Mouse (Mus musculus) midbrain, postnatal 0 days (tissue): ENCODE measurements around the gene Zfp414. TPM values are rescaled to one million over a fixed set of nuclear protein-coding genes. Genes with fewer than 3 reads are reported as not detected.
"Not testable (repeated sequence)": the region's sequence is repeated elsewhere in the genome, so short reads cannot be mapped to it uniquely, and the experiment has no call there.

Experiments used
- ATAC-seq: fragments of 200-750 bp; cut with Nextera tagmentation; 2 replicates; pipeline ENCODE4 v1.8.0; 2017; ENCODE audit warnings: moderate number of reproducible peaks, mild to moderate bottlenecking, moderate TSS enrichment, moderate library complexity; ENCODE audit not compliant: low FRiP score
- DNase-seq: peaks from one replicate; pipeline ENCODE4 v3.0.0-alpha.2; 2015; ENCODE audit warnings: low spot score
- H3K27ac ChIP-seq: fragments of 300-500 bp; sonication (generic); 2 replicates; pipeline ENCODE4 v1.5.1; 2014; ENCODE audit warnings: low read depth, mild to moderate bottlenecking, low read length, mixed read lengths
- H3K27me3 ChIP-seq: fragments of 300-500 bp; sonication (generic); 2 replicates; pipeline ENCODE4 v1.6.1; 2014; ENCODE audit warnings: low read length, control low read depth, mixed read lengths; ENCODE audit not compliant: insufficient read depth
- H3K36me3 ChIP-seq: fragments of 300-500 bp; sonication (generic); 2 replicates; pipeline ENCODE4 v1.6.1; 2014; ENCODE audit warnings: low read length, control low read depth, mixed read lengths; ENCODE audit not compliant: insufficient read depth
- H3K4me1 ChIP-seq: fragments of 300-500 bp; sonication (generic); 2 replicates; pipeline ENCODE4 v1.6.1; 2014; ENCODE audit warnings: mild to moderate bottlenecking, control low read depth, antibody characterized with exemption, low read length, mixed read lengths; ENCODE audit not compliant: insufficient read depth
- H3K4me2 ChIP-seq: fragments of 300-500 bp; sonication (generic); 2 replicates; pipeline ENCODE4 v1.6.1; 2014; ENCODE audit warnings: low read depth, mild to moderate bottlenecking, low read length, mixed read lengths; ENCODE audit not compliant: poor library complexity, severe bottlenecking
- H3K4me3 ChIP-seq: fragments of 300-500 bp; sonication (generic); 2 replicates; pipeline ENCODE4 v1.5.1; 2014; ENCODE audit warnings: low read depth, mild to moderate bottlenecking, low read length, moderate library complexity
- H3K9ac ChIP-seq: fragments of 300-500 bp; sonication (generic); replicated peaks from 2 replicates; pipeline ENCODE4 v1.6.1; 2014; ENCODE audit warnings: mild to moderate bottlenecking, low read length, moderate library complexity, mixed read lengths; ENCODE audit not compliant: poor library complexity, severe bottlenecking
- H3K9me3 ChIP-seq: fragments of 300-500 bp; sonication (generic); 2 replicates; pipeline ENCODE4 v1.6.1; 2016; ENCODE audit warnings: low read length, control low read depth
- CTCF ChIP-seq: IDR thresholded peaks from 2 replicates; pipeline ENCODE4 v1.5.1; 2016; ENCODE audit warnings: antibody characterized with exemption, mild to moderate bottlenecking
- WGBS: fragments of 180-500 bp; shearing (Covaris S2); extraction: QIAGEN DNeasy Blood & Tissue Kit; methylation state at CpG from one replicate; pipeline ENCODE4 v1.1.7; 2014; 5-methylcytosine and 5-hydroxymethylcytosine counted together
- polyA plus RNA-seq: library from polyadenylated mRNA; unstranded; fragments of >200 nt; fragmentation: Nextera tagmentation; extraction: Ambion mirVana; gene quantifications from 2 replicates; pipeline ENCODE4 v1.2.1, GENCODE M21; 2015
- total RNA-seq: library from RNA; depleted of rRNA; stranded (reverse); fragments of >200 nt; gene quantifications from 2 replicates; pipeline ENCODE4 v1.2.3, GENCODE M21; 2014

Gene Zfp414
- total and polyA plus RNA-seq, 2 experiments from 2014 or later, result 58.8 to 89.1 TPM

DNA sequence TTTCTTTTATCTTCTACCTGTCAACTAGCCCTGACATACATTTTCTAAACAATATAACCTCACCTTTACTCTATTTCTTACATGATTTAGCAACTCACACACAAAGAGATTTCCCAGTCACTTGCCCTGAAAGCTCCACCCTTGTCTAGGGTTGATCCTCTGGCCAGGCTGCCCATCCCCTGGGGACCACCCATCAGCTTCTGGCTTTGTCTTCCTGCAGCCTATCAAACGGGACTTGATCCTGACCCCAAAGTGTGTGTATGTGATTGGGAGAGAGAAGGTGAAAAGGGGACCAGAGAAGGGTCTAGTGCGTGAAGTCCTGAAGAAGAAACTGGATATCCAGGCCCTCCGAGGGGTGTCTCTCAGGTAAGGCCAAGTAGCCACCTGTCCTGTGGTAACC is 28.1 kb upstream of the Zfp414 start:
- H3K9me3 ChIP-seq, result no peaks in the 10 kb centered on the region
- ATAC-seq (no peak), DNase-seq (no peak)
- no peaks in the 10 kb centered on the region for H3K4me1 ChIP-seq
- no peak overlapping the region for H3K4me3 ChIP-seq
- no peak for TF ChIP-seq CTCF
- H3K27me3 ChIP-seq, result no peaks in the 10 kb centered on the region
- no peak overlapping the region for H3K4me2 ChIP-seq
- H3K27ac ChIP-seq, result no peak overlapping the region
- WGBS, result 82% methylated on average over 3 of the region's 3 CpGs
- no peak overlapping the region for H3K9ac ChIP-seq
- no peaks in the 10 kb centered on the region for H3K36me3 ChIP-seq

- no peaks in the 10 kb centered on the region for H3K36me3 ChIP-seq
- H3K9me3 ChIP-seq, result no peaks in the 10 kb centered on the region
- H3K4me3 ChIP-seq, result no peak overlapping the region
- no peaks in the 10 kb centered on the region for H3K27me3 ChIP-seq
- ATAC-seq (no peak), DNase-seq (no peak)
- no peaks in the 10 kb centered on the region for H3K4me1 ChIP-seq
- WGBS, result 81% methylated on average over 12 of the region's 12 CpGs
- no peak overlapping the region for H3K27ac ChIP-seq
- no peak overlapping the region for H3K9ac ChIP-seq
- no peak overlapping the region for H3K4me2 ChIP-seq
- no peak for TF ChIP-seq CTCF
These were observed 26.9 kb upstream of the Zfp414 start for GRCm38 (mm10) chr17:33601947-33602346.

GRCm38 (mm10) chr17:33607273-33607672 is 21.6 kb upstream of the Zfp414 start:
- ATAC-seq (no peak), DNase-seq (no peak)
- Histone ChIP-seq H3K4me2 (no peak overlapping the region), H3K27ac (no peak overlapping the region), H3K4me1 (no peaks in the 10 kb centered on the region), H3K9me3 (no peaks in the 10 kb centered on the region), H3K36me3 (no peaks in the 10 kb centered on the region), H3K27me3 (no peaks in the 10 kb centered on the region), H3K4me3 (no peak overlapping the region), H3K9ac (no peak overlapping the region)
- no peak for TF ChIP-seq CTCF
- WGBS, result 89% methylated on average over 2 of the region's 2 CpGs

GRCm38 (mm10) chr17:33610548-33610947 is 18.3 kb upstream of the Zfp414 start:
- ATAC-seq, result no peak
- 88% methylated on average over 7 of the region's 7 CpGs for WGBS
- H3K9ac ChIP-seq, result no peak overlapping the region

DNA sequence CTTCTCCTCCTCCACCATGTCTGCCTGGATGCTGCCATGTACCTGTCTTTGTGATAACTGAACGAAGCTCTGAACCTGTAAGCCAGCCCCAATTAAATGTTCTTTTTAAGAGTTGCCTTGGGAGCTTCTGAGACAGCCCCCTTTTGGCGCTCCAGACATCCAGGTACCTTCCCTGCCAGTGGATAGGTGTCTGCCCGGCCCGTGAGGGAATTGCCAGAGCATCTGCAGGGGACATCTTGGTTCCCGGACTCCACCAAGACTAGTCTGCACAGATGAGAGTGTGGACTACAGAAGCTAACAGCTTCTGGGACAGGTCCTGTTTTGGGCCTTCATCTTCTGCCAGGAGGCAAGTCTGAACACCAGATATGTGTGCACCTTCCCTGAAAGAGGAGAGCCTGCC is 15.2 kb upstream of the Zfp414 start:
- H3K4me3 ChIP-seq, result not testable (repeated sequence)

More at GRCm38 (mm10) chr17:33610548-33610947, 18.3 kb upstream of the Zfp414 start:
- H3K27ac ChIP-seq, result no peak overlapping the region
- H3K4me3 ChIP-seq, result no peak overlapping the region
- no peak for TF ChIP-seq CTCF
- H3K4me1 ChIP-seq, result no peaks in the 10 kb centered on the region
- no peaks in the 10 kb centered on the region for H3K9me3 ChIP-seq
- no peaks in the 10 kb centered on the region for H3K36me3 ChIP-seq
- no peak for DNase-seq
- no peaks in the 10 kb centered on the region for H3K27me3 ChIP-seq
- no peak overlapping the region for H3K4me2 ChIP-seq

GRCm38 (mm10) chr17:33627281-33627680 is 1.6 kb upstream of the Zfp414 start:
- Histone ChIP-seq H3K4me1 (peaks cover 10% of the 10 kb centered on the region), H3K27me3 (no peaks in the 10 kb centered on the region), H3K9ac (no peak overlapping the region), H3K4me2 (no peak overlapping the region), H3K27ac (no peak overlapping the region), H3K36me3 (peaks cover 5% of the 10 kb centered on the region; the same call in 1 of the 2 replicates), H3K9me3 (no peaks in the 10 kb centered on the region), H3K4me3 (no peak overlapping the region)
- DNase-seq (no peak), ATAC-seq (no peak)
- no peak for TF ChIP-seq CTCF
- WGBS, result 91% methylated on average over 3 of the region's 3 CpGs

More for the DNA sequence above, 15.2 kb upstream of the Zfp414 start:
- not testable (repeated sequence) for H3K4me2 ChIP-seq, H3K9me3 ChIP-seq, H3K9ac ChIP-seq, H3K4me1 ChIP-seq, H3K27ac ChIP-seq, H3K36me3 ChIP-seq, H3K27me3 ChIP-seq, ATAC-seq, DNase-seq
- 87% methylated on average over 5 of the region's 5 CpGs for WGBS
